Mouse (Mus musculus) myocyte (in vitro differentiated cells): ENCODE results near the gene Clec3b.

Experiments used
- CEBPB ChIP-seq: IDR thresholded peaks from 2 replicates; pipeline ENCODE4 v1.6.1; 2011; ENCODE audit warnings: mild to moderate bottlenecking, moderate library complexity; ENCODE audit not compliant: poor library complexity, insufficient read depth, severe bottlenecking
- MYOD1 ChIP-seq, 3 experiments: IDR thresholded peaks; one replicate each; pipeline ENCODE4 v1.6.1; 2011; ENCODE audit warnings: control low read depth in 2 of 3, low read depth in 2 of 3, mild to moderate bottlenecking in 2 of 3, moderate library complexity in 1 of 3; ENCODE audit not compliant: insufficient read length in 2 of 3, control insufficient read depth in 1 of 3
- MYOG ChIP-seq, 3 experiments: IDR thresholded peaks; one replicate each; pipeline ENCODE4 v1.6.1; 2011; ENCODE audit warnings: control low read depth in 2 of 3, low read depth in 2 of 3, mild to moderate bottlenecking in 2 of 3; ENCODE audit not compliant: insufficient read length in 2 of 3, control insufficient read depth in 1 of 3, insufficient read depth in 1 of 3
- POLR2A ChIP-seq: IDR thresholded peaks from one replicate; pipeline ENCODE4 v1.6.1; 2011; ENCODE audit warnings: low read depth, mild to moderate bottlenecking, control low read depth, moderate library complexity; ENCODE audit not compliant: insufficient read length
- SRF ChIP-seq: IDR thresholded peaks from one replicate; pipeline ENCODE4 v1.6.1; 2011; ENCODE audit warnings: low read depth; ENCODE audit not compliant: control insufficient read depth, insufficient read length

GRCm38 (mm10) chr9:123158125-123158836, 7.5 kb downstream of the Clec3b start:
- TF ChIP-seq POLR2A (no peak), MYOG (IDR thresholded peaks at IDR 0.05; ENCODE audit: control insufficient read depth in 1 of 3, insufficient read depth in 1 of 3, insufficient read length in 2 of 3, low read depth in 2 of 3) (no peak), MYOD1 (IDR thresholded peaks at IDR 0.05; ENCODE audit: control insufficient read depth in 1 of 3, insufficient read length in 2 of 3, low read depth in 2 of 3) (no peak), CEBPB (no peak), SRF (no peak)
